Mouse (Mus musculus) lung, postnatal 0 days (tissue): ENCODE data around the gene Phip. TPM values are rescaled to one million over a fixed set of nuclear protein-coding genes. Genes with fewer than 3 reads are reported as not detected.

ENCODE experiments used
- ATAC-seq: fragments of 200-750 bp; cut with Nextera tagmentation; 2 replicates; pipeline ENCODE4 v1.8.0; 2017; ENCODE audit warnings: moderate library complexity
- DNase-seq: peaks from one replicate; pipeline ENCODE4 v3.0.0-alpha.2; 2016; ENCODE audit warnings: low spot score
- H3K27ac ChIP-seq: fragments of 300-500 bp; sonication (generic); 2 replicates; pipeline ENCODE4 v1.5.1; 2014; ENCODE audit warnings: antibody characterized with exemption, mild to moderate bottlenecking, low read length, mixed read lengths
- H3K27me3 ChIP-seq: fragments of 300-500 bp; sonication (generic); replicated peaks from 2 replicates; pipeline ENCODE4 v1.6.1; 2014; ENCODE audit warnings: low read length, mixed read lengths; ENCODE audit not compliant: insufficient read depth
- H3K36me3 ChIP-seq: fragments of 300-500 bp; sonication (generic); 2 replicates; pipeline ENCODE4 v1.6.1; 2014; ENCODE audit warnings: low read length, mixed read lengths; ENCODE audit not compliant: insufficient read depth
- H3K4me1 ChIP-seq: fragments of 300-500 bp; sonication (generic); 2 replicates; pipeline ENCODE4 v1.6.1; 2014; ENCODE audit warnings: antibody characterized with exemption, low read depth, low read length, mixed read lengths; ENCODE audit not compliant: insufficient read depth
- H3K4me2 ChIP-seq: fragments of 300-500 bp; sonication (generic); replicated peaks from 2 replicates; pipeline ENCODE4 v1.6.1; 2014; ENCODE audit warnings: low read depth, mild to moderate bottlenecking, low read length, moderate library complexity, mixed read lengths
- H3K4me3 ChIP-seq: fragments of 300-500 bp; sonication (generic); 2 replicates; pipeline ENCODE4 v1.5.1; 2014; ENCODE audit warnings: low read depth, low read length
- H3K9ac ChIP-seq: fragments of 300-500 bp; sonication (generic); replicated peaks from 2 replicates; pipeline ENCODE4 v1.6.1; 2014; ENCODE audit warnings: low read depth, mild to moderate bottlenecking
- H3K9me3 ChIP-seq: fragments of 300-500 bp; sonication (generic); 2 replicates; pipeline ENCODE4 v1.6.1; 2016; ENCODE audit warnings: low read length, mixed read lengths
- CTCF ChIP-seq: IDR thresholded peaks from 2 replicates; pipeline ENCODE4 v1.5.1; 2016; ENCODE audit warnings: antibody characterized with exemption, mild to moderate bottlenecking
- EP300 ChIP-seq: IDR thresholded peaks from 2 replicates; pipeline ENCODE4 v1.6.1; 2016; ENCODE audit warnings: antibody characterized with exemption, mild to moderate bottlenecking, control low read depth
- WGBS: fragments of 180-500 bp; shearing (Covaris S2); extraction: QIAGEN DNeasy Blood & Tissue Kit; methylation state at CpG from one replicate; pipeline ENCODE4 v1.1.7; 2014; 5-methylcytosine and 5-hydroxymethylcytosine counted together
- polyA plus RNA-seq: library from polyadenylated mRNA; unstranded; fragments of >200 nt; fragmentation: Nextera tagmentation; extraction: Ambion mirVana; gene quantifications from 2 replicates; pipeline ENCODE4 v1.2.1, GENCODE M21; 2015

Gene Phip
- polyA plus RNA-seq, result 31.0 and 38.1 TPM in 2 replicates

DNA sequence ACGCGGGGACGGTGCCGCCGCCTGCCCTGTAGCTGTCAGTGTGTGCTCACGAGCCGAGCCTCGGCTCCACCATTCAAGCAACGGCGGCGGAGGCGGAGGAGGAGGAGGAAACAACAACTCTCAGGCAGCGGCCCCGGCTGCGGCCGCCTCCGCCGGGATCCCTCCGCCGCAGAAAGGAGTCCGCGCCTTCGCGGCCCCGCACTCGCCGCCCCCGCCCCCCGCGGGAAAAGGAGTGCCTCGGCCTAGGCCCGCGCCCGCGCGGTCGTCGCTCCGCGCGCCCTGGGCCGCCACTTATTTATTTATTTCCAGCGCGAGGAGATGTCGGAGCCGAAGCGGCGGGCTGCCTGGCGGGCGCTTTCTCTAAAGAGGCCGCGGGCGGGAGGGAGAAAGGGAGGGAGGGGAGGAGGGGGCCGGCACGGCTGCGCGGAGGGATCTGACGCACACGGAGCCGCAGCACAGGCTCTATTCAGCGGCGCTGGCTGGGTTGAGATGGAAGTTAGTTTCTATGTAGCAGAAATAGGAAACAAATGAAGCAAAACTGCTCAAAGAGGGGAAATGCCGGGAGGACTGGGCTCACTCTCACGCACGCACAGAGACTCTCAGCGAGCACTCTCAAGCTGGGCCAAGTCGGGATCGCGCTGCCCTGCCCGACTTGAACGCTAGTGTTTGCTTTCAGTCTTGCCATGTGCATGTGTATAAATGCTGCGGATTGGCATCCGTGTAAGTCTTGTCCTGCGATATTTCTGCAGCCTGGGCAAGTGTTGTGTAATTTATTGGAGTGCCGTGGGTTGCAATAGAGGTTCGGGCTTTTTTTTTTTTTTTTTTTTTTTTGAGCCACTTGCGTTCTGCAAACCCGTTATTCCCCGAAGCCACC is at the start of gene Phip:
Phip (minus strand) TSS at position 175 of the 874 bp plus-strand sequence.
- Histone ChIP-seq H3K9me3 (no peaks in the 10 kb centered on the region), H3K4me1 (peaks cover 4% of the 10 kb centered on the region; the same call in 1 of the 2 replicates), H3K36me3 (no peaks in the 10 kb centered on the region), H3K4me3 (peak within 1 kb of the TSS; percentile 99), H3K27ac (peak within 1 kb of the TSS; percentile 100), H3K9ac (peak within 1 kb of the TSS; percentile 82), H3K4me2 (peak within 1 kb of the TSS; percentile 66), H3K27me3 (no peaks in the 10 kb centered on the region)
- under 1% methylated on average over 66 of the region's 79 CpGs for WGBS
- peak; percentile 96 for DNase-seq
- peak; percentile 33; the same call in 1 of the 2 replicates for TF ChIP-seq CTCF
- 0 out of 2 replicates have a peak, but pooled peaks have one; percentile 51 for TF ChIP-seq EP300
- ATAC-seq, result peak; percentile 82

GRCm38 (mm10) chr9:83023724-83024123 is 48.4 kb upstream of the Phip start:
- H3K4me2 ChIP-seq, result 0 out of 2 replicates have a peak overlapping the region, but pooled peaks have one; percentile 17
- peak; percentile 62 for ATAC-seq
- 33% methylated on average over 6 of the region's 6 CpGs for WGBS
- 0 out of 2 replicates have a peak, but pooled peaks cover 3% of the 10 kb centered on the region for H3K4me1 ChIP-seq
- no peaks in the 10 kb centered on the region for H3K27me3 ChIP-seq
- peak; percentile 73 for DNase-seq
- no peak overlapping the region for H3K9ac ChIP-seq
- TF ChIP-seq EP300, result peak; percentile 42; the same call in 1 of the 2 replicates
- TF ChIP-seq CTCF, result no peak
- no peak overlapping the region for H3K27ac ChIP-seq
- no peak overlapping the region for H3K4me3 ChIP-seq
- H3K9me3 ChIP-seq, result no peaks in the 10 kb centered on the region
- no peaks in the 10 kb centered on the region for H3K36me3 ChIP-seq

DNA sequence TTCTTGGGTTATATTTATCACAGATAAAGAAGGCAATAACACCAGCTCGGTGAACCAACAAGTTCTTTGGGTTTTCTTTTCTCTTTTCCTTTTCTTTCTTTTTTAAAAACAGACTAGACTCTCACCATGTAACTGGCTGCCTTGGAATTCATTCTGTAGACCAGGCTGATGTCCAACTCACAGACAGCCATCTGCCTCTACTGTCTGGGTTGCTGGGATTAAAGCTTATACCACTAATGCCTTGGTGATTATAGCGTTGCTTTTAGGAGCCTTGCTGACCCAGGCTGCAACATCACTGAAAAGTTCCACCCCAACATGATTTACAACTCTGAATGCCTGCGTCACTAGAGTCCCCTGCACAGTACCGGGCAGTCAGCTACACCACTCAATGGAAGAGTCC is 39.2 kb upstream of the Phip start:
- Histone ChIP-seq H3K4me1 (no peaks in the 10 kb centered on the region), H3K9ac (no peak overlapping the region), H3K9me3 (no peaks in the 10 kb centered on the region), H3K27ac (no peak overlapping the region), H3K36me3 (no peaks in the 10 kb centered on the region), H3K4me3 (no peak overlapping the region), H3K27me3 (no peaks in the 10 kb centered on the region), H3K4me2 (no peak overlapping the region)
- DNase-seq, result no peak
- ATAC-seq, result no peak
- TF ChIP-seq CTCF (no peak), EP300 (no peak)
- 80% methylated on average over 4 of the region's 4 CpGs for WGBS

DNA sequence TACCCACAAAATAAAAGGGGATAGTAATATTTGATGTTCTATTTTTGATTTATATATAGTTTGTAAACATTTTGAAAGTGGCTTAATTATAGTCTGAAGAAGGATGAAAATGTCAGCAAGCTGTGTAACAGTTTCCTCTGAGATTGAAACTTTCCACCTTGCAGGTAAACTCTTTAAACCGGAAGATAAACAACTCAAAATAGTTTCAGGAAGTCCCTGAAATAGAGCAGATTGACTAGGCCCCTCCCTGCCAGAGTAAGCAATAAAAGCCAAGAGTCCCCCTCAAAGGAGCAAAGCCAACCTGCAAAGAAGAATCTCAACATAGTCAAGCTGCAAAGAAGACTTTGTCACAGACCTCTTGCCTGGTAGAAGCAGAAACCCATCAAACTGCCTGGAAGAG is 33.0 kb upstream of the Phip start:
- H3K9me3 ChIP-seq, result no peaks in the 10 kb centered on the region
- H3K4me2 ChIP-seq, result no peak overlapping the region
- no peak overlapping the region for H3K4me3 ChIP-seq
- no peak for ATAC-seq
- H3K27me3 ChIP-seq, result no peaks in the 10 kb centered on the region
- H3K9ac ChIP-seq, result no peak overlapping the region
- no peak for DNase-seq
- WGBS, result 75% methylated on average over 1 of the region's 1 CpGs
- H3K27ac ChIP-seq, result no peak overlapping the region
- no peaks in the 10 kb centered on the region for H3K36me3 ChIP-seq
- no peaks in the 10 kb centered on the region for H3K4me1 ChIP-seq
- TF ChIP-seq CTCF, result no peak
- TF ChIP-seq EP300, result no peak

GRCm38 (mm10) chr9:83001342-83001741 is 26.0 kb upstream of the Phip start:
- no peaks in the 10 kb centered on the region for H3K27me3 ChIP-seq
- no peak overlapping the region for H3K27ac ChIP-seq
- no peaks in the 10 kb centered on the region for H3K4me1 ChIP-seq
- ATAC-seq (no peak), DNase-seq (no peak)
- no peaks in the 10 kb centered on the region for H3K9me3 ChIP-seq
- TF ChIP-seq EP300 (no peak), CTCF (no peak)
- no peak overlapping the region for H3K4me2 ChIP-seq
- H3K9ac ChIP-seq, result no peak overlapping the region
- 89% methylated on average over 4 of the region's 4 CpGs for WGBS
- no peaks in the 10 kb centered on the region for H3K36me3 ChIP-seq
- no peak overlapping the region for H3K4me3 ChIP-seq

GRCm38 (mm10) chr9:82997765-82998500 is 22.6 kb upstream of the Phip start:
- WGBS, result 37% methylated on average over 2 of the region's 2 CpGs
- Histone ChIP-seq H3K9me3 (no peaks in the 10 kb centered on the region), H3K4me1 (no peaks in the 10 kb centered on the region), H3K27me3 (no peaks in the 10 kb centered on the region), H3K4me2 (no peak overlapping the region), H3K4me3 (no peak overlapping the region), H3K36me3 (no peaks in the 10 kb centered on the region), H3K9ac (no peak overlapping the region), H3K27ac (no peak overlapping the region)
- TF ChIP-seq EP300, result no peak
- no peak for TF ChIP-seq CTCF
- DNase-seq (no peak), ATAC-seq (no peak)
